Mouse (Mus musculus) neural tube, embryonic 14.5 days (tissue): ENCODE measurements around the gene Gm17334. TPM values are rescaled to one million over a fixed set of nuclear protein-coding genes. Genes with fewer than 3 reads are reported as not detected.

Experiments
- ATAC-seq: fragments of 200-750 bp; cut with Nextera tagmentation; 2 replicates; pipeline ENCODE4 v1.8.0; 2017; ENCODE audit warnings: low read depth, mild to moderate bottlenecking, moderate TSS enrichment, moderate library complexity
- H3K27ac ChIP-seq: fragments of 300-500 bp; sonication (generic); 2 replicates; pipeline ENCODE4 v1.5.1; 2014; ENCODE audit warnings: low read depth, mild to moderate bottlenecking, control low read depth, low read length, moderate library complexity, mixed read lengths
- H3K27me3 ChIP-seq: fragments of 300-500 bp; sonication (generic); 2 replicates; pipeline ENCODE4 v1.6.1; 2014; ENCODE audit warnings: low read length; ENCODE audit not compliant: control insufficient read depth, insufficient read depth
- H3K36me3 ChIP-seq: fragments of 300-500 bp; sonication (generic); 2 replicates; pipeline ENCODE4 v1.6.1; 2014; ENCODE audit warnings: low read length, mixed read lengths; ENCODE audit not compliant: control insufficient read depth, insufficient read depth
- H3K4me1 ChIP-seq: fragments of 300-500 bp; sonication (generic); 2 replicates; pipeline ENCODE4 v1.6.1; 2014; ENCODE audit warnings: low read length; ENCODE audit not compliant: control insufficient read depth, insufficient read depth
- H3K4me2 ChIP-seq: fragments of 300-500 bp; sonication (generic); 2 replicates; pipeline ENCODE4 v1.6.1; 2014; ENCODE audit warnings: mild to moderate bottlenecking, low read depth, low read length, control low read depth
- H3K4me3 ChIP-seq: fragments of 300-500 bp; sonication (generic); 2 replicates; pipeline ENCODE4 v1.5.1; 2014; ENCODE audit warnings: low read depth, low read length, control low read depth, mixed read lengths
- H3K9ac ChIP-seq: fragments of 300-500 bp; sonication (generic); replicated peaks from 2 replicates; pipeline ENCODE4 v1.6.1; 2014; ENCODE audit warnings: low read depth, mild to moderate bottlenecking, control low read depth, low read length, mixed read lengths
- H3K9me3 ChIP-seq: fragments of 300-500 bp; sonication (generic); 2 replicates; pipeline ENCODE4 v1.6.1; 2016; ENCODE audit warnings: low read length; ENCODE audit not compliant: control insufficient read depth
- WGBS: fragments of 180-500 bp; shearing (Covaris S2); extraction: QIAGEN DNeasy Blood & Tissue Kit; methylation state at CpG from one replicate; pipeline ENCODE4 v1.1.7; 2014; 5-methylcytosine and 5-hydroxymethylcytosine counted together
- microRNA-seq: library from miRNA; unstranded; fragments of <30 nt; microRNA quantifications from one replicate; pipeline ENCODE4, GENCODE M21; 2016
- polyA plus RNA-seq: library from polyadenylated mRNA; unstranded; fragments of >200 nt; fragmentation: Nextera tagmentation; extraction: Ambion mirVana; gene quantifications from 2 replicates; pipeline ENCODE4 v1.2.1, GENCODE M21; 2014

The Gm17334 gene
- polyA plus RNA-seq, 1 experiment from 2014 or later: not detected

GRCm38 (mm10) chr11:53732244-53732643 is 40.7 kb downstream of the Gm17334 start:
- WGBS: 96% methylated on average over 8 of the region's 8 CpGs

GRCm38 (mm10) chr11:53731457-53731856 is 41.5 kb downstream of the Gm17334 start:
- WGBS: 95% methylated on average over 7 of the region's 7 CpGs
- H3K4me2 ChIP-seq: no peak overlapping the region
- no peak overlapping the region for H3K4me3 ChIP-seq
- no peaks in the 10 kb centered on the region for H3K36me3 ChIP-seq
- H3K9ac ChIP-seq: no peak overlapping the region
- no peaks in the 10 kb centered on the region for H3K4me1 ChIP-seq
- no peaks in the 10 kb centered on the region for H3K27me3 ChIP-seq
- H3K9me3 ChIP-seq: no peaks in the 10 kb centered on the region
- ATAC-seq: no peak
- no peak overlapping the region for H3K27ac ChIP-seq

More at GRCm38 (mm10) chr11:53732244-53732643, 40.7 kb downstream of the Gm17334 start:
- H3K4me2 ChIP-seq: no peak overlapping the region
- no peak overlapping the region for H3K27ac ChIP-seq
- no peaks in the 10 kb centered on the region for H3K27me3 ChIP-seq
- H3K4me1 ChIP-seq: no peaks in the 10 kb centered on the region
- no peak overlapping the region for H3K9ac ChIP-seq
- no peaks in the 10 kb centered on the region for H3K9me3 ChIP-seq
- H3K4me3 ChIP-seq: no peak overlapping the region
- no peak for ATAC-seq
- H3K36me3 ChIP-seq: no peaks in the 10 kb centered on the region

Small RNA genes within 50 kb of the gene (microRNA-seq; reads per million reads assigned to microRNA genes)
- gene Mir7671: not detected

Other genes with a start within 250 kb of the Gm17334 start
- gene Kif3a, start 205.8 kb downstream of the Gm17334 start, polyA plus RNA-seq: 280 and 308 TPM in 2 replicates
- 7.6 and 8.1 TPM in 2 replicates for gene Il4, start 154.5 kb downstream of the Gm17334 start, polyA plus RNA-seq
- gene Il13, start 138.5 kb downstream of the Gm17334 start, polyA plus RNA-seq: not detected in 2 replicates
- gene Rad50, start 65.9 kb downstream of the Gm17334 start, polyA plus RNA-seq: 11.2 and 12.0 TPM in 2 replicates
- gene Il5, start 52.4 kb downstream of the Gm17334 start, polyA plus RNA-seq: not detected in 2 replicates
- 1.4 and 3.3 TPM in 2 replicates for gene Irf1, start 3.2 kb downstream of the Gm17334 start, polyA plus RNA-seq
- gene Gm12216, start 86.1 kb upstream of the Gm17334 start, polyA plus RNA-seq: 0.44 and 0.70 TPM in 2 replicates
- 10.9 and 11.4 TPM in 2 replicates for gene Slc22a5, start 118.5 kb upstream of the Gm17334 start, polyA plus RNA-seq
- gene Slc22a21, start 207.1 kb upstream of the Gm17334 start, polyA plus RNA-seq: 3.7 and 3.8 TPM in 2 replicates